Mouse (Mus musculus): ENCODE data around the gene Ehd1. TPM values are rescaled to one million over a fixed set of nuclear protein-coding genes. Genes with fewer than 3 reads are reported as not detected.
A peak's percentile ranks its signal among the peaks of the same experiment; 100 is the strongest.

Gene Ehd1
- polyA plus RNA-seq, 1 experiment = 81.0 TPM

DNA sequence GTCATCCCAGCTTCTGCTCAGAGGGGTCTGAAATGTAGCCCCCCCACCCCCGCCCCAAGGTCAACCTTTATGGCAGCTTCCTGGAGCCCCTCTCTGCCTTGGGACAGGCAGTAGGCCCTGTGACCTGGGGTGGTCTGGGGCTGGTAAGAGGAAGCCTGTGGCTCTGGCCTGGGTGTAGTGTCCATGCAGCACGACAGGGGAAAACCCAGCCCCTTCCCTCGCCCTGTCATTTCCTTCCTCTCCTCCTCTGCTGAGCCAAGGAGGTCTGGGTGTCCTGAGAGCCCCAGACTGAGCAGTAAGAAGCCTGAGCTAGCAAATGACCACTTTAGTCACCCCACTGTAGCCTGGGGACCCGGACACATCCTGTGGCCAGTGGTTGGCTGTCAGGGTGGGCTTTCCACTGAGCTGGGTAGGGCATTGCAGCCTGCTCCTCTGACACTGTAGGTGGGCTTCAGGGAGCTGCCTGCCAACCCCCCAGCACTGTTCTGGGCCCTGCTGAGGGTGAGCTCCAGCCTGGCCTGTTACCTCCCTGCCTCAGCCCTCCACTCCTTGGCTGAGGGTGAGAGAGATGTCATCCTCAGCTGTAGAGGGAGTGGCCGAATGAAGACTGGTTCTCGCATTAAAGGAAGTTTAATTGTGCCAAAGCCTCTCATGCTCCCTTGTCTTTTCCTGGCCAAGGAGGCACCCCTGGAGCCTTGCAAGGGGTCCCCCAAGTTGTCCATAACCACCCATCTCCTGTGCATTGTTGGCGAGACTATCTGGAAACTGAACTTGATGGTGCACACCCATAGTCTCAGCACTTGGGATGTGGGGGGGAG is 23.1 kb downstream of the Ehd1 start:
- 0 out of 2 replicates have a peak overlapping the region, but pooled peaks have one; percentile 13 for H3K27ac ChIP-seq (ENCODE audit: insufficient read depth, low read length)
- TF ChIP-seq POLR2A (IDR thresholded peaks at IDR 0.05; ENCODE audit: insufficient read depth, low read length) (no peak), EP300 (IDR thresholded peaks at IDR 0.05; ENCODE audit: insufficient read depth, low read depth, low read length) (no peak), CTCF (IDR thresholded peaks at IDR 0.05; ENCODE audit: low read depth, low read length) (no peak)
- H3K4me1 ChIP-seq (ENCODE audit: control insufficient read depth, insufficient read depth, low read length) = peaks cover 11% of the 10 kb centered on the region
- H3K27me3 ChIP-seq (ENCODE audit: control insufficient read depth, insufficient read depth, low read length, poor library complexity, severe bottlenecking) = no peaks in the 10 kb centered on the region
- no peak overlapping the region for H3K9ac ChIP-seq (ENCODE audit: low read depth, poor library complexity, severe bottlenecking)
- H3K36me3 ChIP-seq (ENCODE audit: control insufficient read depth, insufficient read depth, low read length, poor library complexity, severe bottlenecking) = peaks cover 19% of the 10 kb centered on the region
- no peak overlapping the region for H3K4me3 ChIP-seq (ENCODE audit: low read depth, low read length)
- H3K9me3 ChIP-seq (replicated peaks; ENCODE audit: control insufficient read depth, insufficient read depth, low read length, poor library complexity, severe bottlenecking) = no peaks in the 10 kb centered on the region

DNA sequence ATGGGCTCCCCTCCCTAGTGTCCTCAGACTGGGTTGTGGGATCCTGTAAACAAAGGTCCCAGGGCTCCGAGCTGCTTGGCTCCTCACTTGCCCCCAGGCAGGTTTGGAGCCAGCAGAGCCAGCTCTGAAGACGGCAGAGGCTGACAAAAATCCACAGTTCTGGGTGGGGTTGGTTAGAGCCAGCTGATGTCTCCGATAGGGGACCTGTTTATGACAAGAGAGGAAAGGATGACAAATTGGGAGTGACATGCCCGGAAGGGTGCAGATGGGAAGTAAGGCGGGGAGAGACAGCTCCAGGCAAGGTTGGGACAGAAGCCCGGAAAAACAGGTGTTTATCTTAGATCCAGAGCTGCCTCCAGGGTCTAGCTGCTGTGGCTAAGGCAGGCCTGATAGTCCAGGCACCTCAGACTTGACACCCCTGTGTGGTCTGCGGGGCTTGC is 23.9 kb downstream of the Ehd1 start:
- Histone ChIP-seq H3K27me3 (ENCODE audit: control insufficient read depth, insufficient read depth, low read length, poor library complexity, severe bottlenecking) (no peaks in the 10 kb centered on the region), H3K4me3 (ENCODE audit: low read depth, low read length) (no peak overlapping the region), H3K27ac (ENCODE audit: insufficient read depth, low read length) (peak overlapping the region; percentile 34; the same call in 1 of the 2 replicates), H3K36me3 (ENCODE audit: control insufficient read depth, insufficient read depth, low read length, poor library complexity, severe bottlenecking) (peaks cover 14% of the 10 kb centered on the region), H3K9me3 (replicated peaks; ENCODE audit: control insufficient read depth, insufficient read depth, low read length, poor library complexity, severe bottlenecking) (no peaks in the 10 kb centered on the region), H3K9ac (ENCODE audit: low read depth, poor library complexity, severe bottlenecking) (no peak overlapping the region), H3K4me1 (ENCODE audit: control insufficient read depth, insufficient read depth, low read length) (peaks cover 11% of the 10 kb centered on the region)
- TF ChIP-seq EP300 (IDR thresholded peaks at IDR 0.05; ENCODE audit: insufficient read depth, low read depth, low read length) (no peak; the same call in 1 of the 2 replicates), POLR2A (IDR thresholded peaks at IDR 0.05; ENCODE audit: insufficient read depth, low read length) (no peak), CTCF (IDR thresholded peaks at IDR 0.05; ENCODE audit: low read depth, low read length) (no peak)

DNA sequence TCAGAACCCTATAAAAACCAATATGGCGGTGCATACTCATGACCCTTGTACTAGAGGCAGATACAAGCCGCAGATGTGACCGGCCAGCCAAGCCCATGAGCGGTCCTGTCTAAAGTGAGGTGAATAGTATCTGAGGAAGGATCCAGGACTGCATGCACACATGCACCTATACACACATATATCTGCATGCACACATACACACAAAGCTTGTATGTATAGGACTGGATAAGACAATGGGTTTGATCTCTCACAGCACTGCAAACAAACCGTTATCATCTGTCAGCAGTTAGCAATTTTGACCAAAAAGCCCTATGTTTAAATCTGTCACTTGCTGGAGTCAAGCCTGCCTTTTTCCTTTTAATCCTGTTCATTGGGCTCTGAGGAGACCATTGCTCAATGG is 25.6 kb downstream of the Ehd1 start:
- H3K27me3 ChIP-seq (ENCODE audit: control insufficient read depth, insufficient read depth, low read length, poor library complexity, severe bottlenecking) = no peaks in the 10 kb centered on the region
- H3K9me3 ChIP-seq (replicated peaks; ENCODE audit: control insufficient read depth, insufficient read depth, low read length, poor library complexity, severe bottlenecking) = no peaks in the 10 kb centered on the region
- H3K4me1 ChIP-seq (ENCODE audit: control insufficient read depth, insufficient read depth, low read length) = peaks cover 11% of the 10 kb centered on the region
- H3K4me3 ChIP-seq (ENCODE audit: low read depth, low read length) = no peak overlapping the region
- H3K9ac ChIP-seq (ENCODE audit: low read depth, poor library complexity, severe bottlenecking) = no peak overlapping the region
- TF ChIP-seq POLR2A (IDR thresholded peaks at IDR 0.05; ENCODE audit: insufficient read depth, low read length) = no peak
- TF ChIP-seq CTCF (IDR thresholded peaks at IDR 0.05; ENCODE audit: low read depth, low read length) = no peak
- TF ChIP-seq EP300 (IDR thresholded peaks at IDR 0.05; ENCODE audit: insufficient read depth, low read depth, low read length) = no peak
- H3K36me3 ChIP-seq (ENCODE audit: control insufficient read depth, insufficient read depth, low read length, poor library complexity, severe bottlenecking) = peaks cover 8% of the 10 kb centered on the region; the same call in 1 of the 2 replicates
- peak overlapping the region; percentile 10; the same call in 1 of the 2 replicates for H3K27ac ChIP-seq (ENCODE audit: insufficient read depth, low read length)

DNA sequence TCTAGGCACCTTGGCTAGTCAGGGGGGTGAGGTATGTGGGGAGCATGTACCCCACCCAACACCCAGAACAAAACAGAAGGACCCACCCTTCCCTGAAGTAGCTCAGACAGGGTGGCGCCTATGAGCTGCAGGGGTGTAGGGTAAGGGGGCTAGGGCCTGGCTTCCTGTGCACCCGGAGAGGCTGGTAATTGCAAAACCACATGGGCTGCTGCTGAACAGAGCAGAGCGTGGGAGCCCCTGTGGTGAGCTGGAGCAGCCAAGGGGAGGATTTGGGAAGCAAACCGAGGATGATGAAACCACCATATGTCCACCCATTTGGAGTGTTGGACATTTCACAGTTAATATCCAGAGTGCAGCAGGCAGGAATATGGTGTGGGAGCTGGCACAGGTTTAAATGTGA is 26.0 kb downstream of the Ehd1 start:
- peak; percentile 68 for TF ChIP-seq EP300 (IDR thresholded peaks at IDR 0.05; ENCODE audit: insufficient read depth, low read depth, low read length)
- no peak for TF ChIP-seq POLR2A (IDR thresholded peaks at IDR 0.05; ENCODE audit: insufficient read depth, low read length)
- H3K4me3 ChIP-seq (ENCODE audit: low read depth, low read length) = no peak overlapping the region
- H3K27ac ChIP-seq (ENCODE audit: insufficient read depth, low read length) = peak overlapping the region; percentile 31; the same call in 1 of the 2 replicates

DNA sequence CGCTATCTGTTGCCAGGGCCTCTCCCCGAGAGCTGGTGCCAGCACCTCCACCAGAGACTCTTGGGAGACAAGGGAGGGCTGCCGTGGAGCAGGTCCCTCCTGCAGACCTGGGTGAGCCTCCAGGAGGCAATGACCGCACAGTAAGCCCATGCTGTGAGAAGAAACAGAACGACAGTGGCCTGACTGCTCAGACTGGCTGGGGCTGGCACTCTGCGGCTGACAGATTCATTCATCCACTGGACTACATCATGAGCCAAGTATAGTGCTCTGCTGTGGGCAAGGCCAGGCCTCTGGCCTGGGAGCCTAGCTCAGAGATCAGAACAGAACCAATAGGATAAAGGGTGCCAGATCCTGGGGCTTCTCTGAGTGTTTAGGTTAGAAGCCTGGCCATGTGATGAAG is 27.3 kb downstream of the Ehd1 start:
- Histone ChIP-seq H3K4me1 (ENCODE audit: control insufficient read depth, insufficient read depth, low read length) (peaks cover 8% of the 10 kb centered on the region), H3K9me3 (replicated peaks; ENCODE audit: control insufficient read depth, insufficient read depth, low read length, poor library complexity, severe bottlenecking) (no peaks in the 10 kb centered on the region), H3K27me3 (ENCODE audit: control insufficient read depth, insufficient read depth, low read length, poor library complexity, severe bottlenecking) (no peaks in the 10 kb centered on the region), H3K4me3 (ENCODE audit: low read depth, low read length) (no peak overlapping the region), H3K27ac (ENCODE audit: insufficient read depth, low read length) (no peak overlapping the region), H3K9ac (ENCODE audit: low read depth, poor library complexity, severe bottlenecking) (no peak overlapping the region), H3K36me3 (ENCODE audit: control insufficient read depth, insufficient read depth, low read length, poor library complexity, severe bottlenecking) (peaks cover 2% of the 10 kb centered on the region; the same call in 1 of the 2 replicates)
- TF ChIP-seq CTCF (IDR thresholded peaks at IDR 0.05; ENCODE audit: low read depth, low read length) (no peak), EP300 (IDR thresholded peaks at IDR 0.05; ENCODE audit: insufficient read depth, low read depth, low read length) (no peak), POLR2A (IDR thresholded peaks at IDR 0.05; ENCODE audit: insufficient read depth, low read length) (no peak)

More for the DNA sequence above, 26.0 kb downstream of the Ehd1 start:
- Histone ChIP-seq H3K27me3 (ENCODE audit: control insufficient read depth, insufficient read depth, low read length, poor library complexity, severe bottlenecking) (no peaks in the 10 kb centered on the region), H3K36me3 (ENCODE audit: control insufficient read depth, insufficient read depth, low read length, poor library complexity, severe bottlenecking) (peaks cover 8% of the 10 kb centered on the region; the same call in 1 of the 2 replicates), H3K9me3 (replicated peaks; ENCODE audit: control insufficient read depth, insufficient read depth, low read length, poor library complexity, severe bottlenecking) (no peaks in the 10 kb centered on the region), H3K4me1 (ENCODE audit: control insufficient read depth, insufficient read depth, low read length) (peaks cover 8% of the 10 kb centered on the region), H3K9ac (ENCODE audit: low read depth, poor library complexity, severe bottlenecking) (peak overlapping the region; percentile 40)
